Mouse (Mus musculus): ENCODE results near the gene Rd3.

- TF ChIP-seq MAFK (IDR thresholded peaks at IDR 0.05; ENCODE audit: insufficient read depth, low read depth, low read length) (no peak), ZNF384 (IDR thresholded peaks at IDR 0.05; ENCODE audit: low read depth, low read length) (no peak), ZC3H11A (IDR thresholded peaks at IDR 0.05; ENCODE audit: borderline replicate concordance, low read depth, low read length) (no peak), CHD2 (IDR thresholded peaks at IDR 0.05; ENCODE audit: low read depth, low read length) (no peak), HCFC1 (IDR thresholded peaks at IDR 0.05; ENCODE audit: borderline replicate concordance, insufficient read depth, low read length) (no peak)
Measured at GRCm38 (mm10) chr1:191929897-191930524, 47.2 kb upstream of the Rd3 start.
